Mouse (Mus musculus) liver, embryonic 14.5 days (tissue): Measurements from ENCODE around the gene Robo4.

Experiments used
- CTCF ChIP-seq: IDR thresholded peaks from 2 replicates; pipeline ENCODE4 v1.5.1; 2016; ENCODE audit warnings: antibody characterized with exemption, low read depth, control low read depth
- EP300 ChIP-seq: IDR thresholded peaks from 2 replicates; pipeline ENCODE4 v1.6.1; 2016; ENCODE audit warnings: antibody characterized with exemption, low read depth

- no peak for TF ChIP-seq CTCF
- no peak for TF ChIP-seq EP300
These were observed 52.4 kb downstream of the Robo4 start for GRCm38 (mm10) chr9:37454011-37454492.
